Mouse (Mus musculus) gastrocnemius, adult 18-20 months (tissue): ENCODE data around the gene Eefsec. TPM values are rescaled to one million over a fixed set of nuclear protein-coding genes. Genes with fewer than 3 reads are reported as not detected.

Source experiments
- DNase-seq: peaks from one replicate; pipeline ENCODE4 v3.0.0; 2021; ENCODE audit warnings: low spot score
- long read RNA-seq, 2 experiments: library from polyadenylated mRNA; stranded (forward); transcript quantifications; one replicate each; pipeline ENCODE4 v2.0.0; 2021
- total RNA-seq, 2 experiments: library from RNA; stranded (reverse); gene quantifications; 2 replicates each; pipeline ENCODE4 v1.2.3; 2021

The Eefsec gene
- total RNA-seq = 1 to 10 TPM; 7.1 to 7.6 TPM
- long read RNA-seq, experiment 1, transcript Eefsec-201 (7 exons, 2,679 nt) = major isoform, 15 of 19 reads
- long read RNA-seq, experiment 1, partial matches to known transcripts = 1 of 19 reads
- long read RNA-seq, experiment 1, other reads (novel, unspliced or antisense) = 3 of 19 reads
- long read RNA-seq, experiment 2, transcript Eefsec-201 (7 exons, 2,679 nt) = major isoform, 21 of 24 reads
- long read RNA-seq, experiment 2, partial matches to known transcripts = 0 of 24 reads
- long read RNA-seq, experiment 2, other reads (novel, unspliced or antisense) = 3 of 24 reads

DNA sequence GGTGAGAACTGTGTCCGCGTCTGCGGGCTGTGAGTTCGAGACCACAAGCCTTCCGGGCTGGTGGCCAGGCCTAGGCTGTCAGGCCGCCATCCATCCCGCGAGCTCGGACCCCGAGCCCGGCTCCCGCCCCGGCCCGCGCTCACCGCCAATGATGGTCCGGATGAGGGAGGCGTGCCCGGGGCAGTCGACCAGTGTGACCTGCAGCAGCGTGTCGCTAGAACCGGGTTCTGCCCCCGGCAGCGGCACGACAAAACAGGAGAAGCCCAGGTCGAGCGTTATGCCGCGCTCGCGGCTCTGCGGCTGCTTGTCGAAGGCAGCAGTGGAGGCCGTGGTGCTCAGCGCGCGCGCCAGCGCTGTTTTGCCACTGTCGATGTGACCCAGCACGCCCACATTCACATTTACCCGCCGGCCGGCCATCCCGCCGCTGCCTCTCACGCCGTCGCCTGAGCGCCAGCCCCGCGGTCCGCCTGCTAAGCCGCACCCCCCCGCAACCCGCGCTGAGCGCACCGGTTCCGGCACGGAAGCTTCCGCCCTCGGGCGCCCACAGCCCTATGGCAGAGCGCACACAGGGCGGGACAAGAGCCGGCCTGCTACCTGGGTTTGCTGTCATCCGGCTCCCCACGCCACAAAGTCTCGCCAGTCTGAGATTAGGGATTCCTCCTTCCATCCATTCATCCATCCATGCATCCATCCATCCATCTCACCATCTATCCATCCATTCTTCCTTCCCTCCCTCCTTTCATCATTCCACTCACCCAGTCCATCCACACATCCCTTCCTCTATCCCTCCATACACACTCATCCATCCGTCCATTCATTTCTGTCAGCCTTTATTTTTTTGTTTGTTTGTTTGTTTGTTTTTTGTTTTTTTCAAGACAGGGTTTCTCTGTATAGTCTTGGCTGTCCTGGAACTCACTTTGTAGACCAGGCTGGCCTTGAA lies at the start of gene Eefsec:
Eefsec (minus strand) TSS at position 477 of the 940 bp plus-strand sequence.
- peak; percentile 71 for DNase-seq

GRCm38 (mm10) chr6:88493712-88494111 lies 47.4 kb upstream of the Eefsec start:
- no peak for DNase-seq

- peak; percentile 35 for DNase-seq
Observed at GRCm38 (mm10) chr6:88490629-88491354, 44.5 kb upstream of the Eefsec start.

DNA sequence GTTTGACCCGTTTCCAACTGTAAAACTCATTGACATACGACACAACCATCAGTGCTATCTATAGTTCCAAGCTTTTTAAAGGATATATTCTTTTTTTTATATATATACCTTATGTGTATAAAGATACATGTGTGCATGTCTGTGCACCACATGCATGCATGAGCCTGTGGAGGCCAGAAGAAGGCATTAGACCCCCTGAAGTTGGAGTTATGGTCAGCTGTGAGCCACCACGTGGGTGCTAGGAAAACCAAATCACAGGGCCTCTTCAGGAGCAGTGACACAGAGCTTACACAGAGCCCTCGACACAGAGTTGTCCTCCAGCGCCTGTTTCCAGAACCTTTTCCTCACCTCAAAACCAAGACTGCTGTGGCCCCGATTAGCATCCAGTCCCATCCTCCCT lies 43.5 kb upstream of the Eefsec start:
- DNase-seq = no peak

DNA sequence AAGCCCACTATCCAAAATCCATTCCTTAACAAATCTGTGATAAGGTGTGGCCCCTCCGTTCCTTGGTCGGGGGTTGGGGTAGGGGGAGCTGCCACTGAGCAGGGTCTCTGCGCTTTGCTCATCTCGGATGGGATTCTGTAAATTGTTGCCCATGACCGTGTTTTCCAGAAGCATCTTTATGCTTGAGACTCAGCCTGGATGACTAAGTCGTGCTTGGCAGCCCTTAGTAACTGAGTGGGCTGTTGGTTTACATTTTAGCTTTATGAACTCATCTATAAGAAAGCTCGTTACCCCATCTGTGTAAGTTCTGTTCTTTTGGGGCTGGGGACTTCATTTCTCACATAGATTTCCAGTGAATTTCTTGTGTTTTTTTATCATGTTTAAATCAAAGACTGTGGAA lies 42.7 kb upstream of the Eefsec start:
- DNase-seq = no peak

DNA sequence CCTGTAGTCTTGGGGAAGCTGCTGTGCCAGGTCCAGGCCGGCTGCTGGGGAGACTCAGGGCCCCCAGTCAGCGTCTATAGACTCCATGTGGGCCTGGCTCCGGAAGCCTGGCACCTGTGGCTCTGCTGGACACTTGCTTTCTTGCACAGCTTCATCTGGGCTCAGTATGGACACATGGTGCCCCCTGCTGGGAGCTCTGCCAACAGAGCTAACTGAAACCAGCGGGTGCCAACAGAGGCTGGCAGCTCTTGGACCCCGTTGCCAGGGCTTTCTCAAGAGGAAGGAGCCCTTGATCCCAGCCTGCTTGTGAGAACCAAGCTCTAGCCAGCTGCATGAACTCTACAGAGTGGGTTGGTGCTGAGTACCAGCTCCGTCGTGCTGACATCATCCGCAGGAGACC lies 40.6 kb upstream of the Eefsec start:
- peak; percentile 18 for DNase-seq

- no peak for DNase-seq
Observed at GRCm38 (mm10) chr6:88485378-88485777, 39.0 kb upstream of the Eefsec start.

DNA sequence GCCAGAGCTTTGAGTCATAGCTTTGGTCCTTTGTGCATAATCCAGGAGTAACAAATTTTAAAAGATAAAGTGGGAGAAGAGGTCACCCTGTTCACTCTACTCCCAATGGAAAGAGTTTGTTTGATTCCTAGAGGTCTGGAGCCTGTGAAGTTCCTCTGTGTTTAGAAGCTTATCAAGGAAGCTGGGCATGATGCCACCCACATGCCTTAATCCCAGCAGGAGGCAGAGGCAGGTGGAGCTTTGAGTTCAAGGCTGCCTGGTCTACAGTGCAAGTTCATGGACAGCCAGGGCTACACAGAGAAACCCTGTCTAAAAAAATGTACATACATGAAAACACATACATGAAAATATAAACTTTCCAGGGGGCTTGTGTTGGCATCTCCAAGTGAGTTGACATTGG lies 37.6 kb upstream of the Eefsec start:
- DNase-seq = no peak

GRCm38 (mm10) chr6:88483111-88483510 lies 36.8 kb upstream of the Eefsec start:
- no peak for DNase-seq

- no peak for DNase-seq
Observed at GRCm38 (mm10) chr6:88480421-88480820, 34.1 kb upstream of the Eefsec start.

GRCm38 (mm10) chr6:88469878-88470277 lies 23.5 kb upstream of the Eefsec start:
- DNase-seq = no peak

DNA sequence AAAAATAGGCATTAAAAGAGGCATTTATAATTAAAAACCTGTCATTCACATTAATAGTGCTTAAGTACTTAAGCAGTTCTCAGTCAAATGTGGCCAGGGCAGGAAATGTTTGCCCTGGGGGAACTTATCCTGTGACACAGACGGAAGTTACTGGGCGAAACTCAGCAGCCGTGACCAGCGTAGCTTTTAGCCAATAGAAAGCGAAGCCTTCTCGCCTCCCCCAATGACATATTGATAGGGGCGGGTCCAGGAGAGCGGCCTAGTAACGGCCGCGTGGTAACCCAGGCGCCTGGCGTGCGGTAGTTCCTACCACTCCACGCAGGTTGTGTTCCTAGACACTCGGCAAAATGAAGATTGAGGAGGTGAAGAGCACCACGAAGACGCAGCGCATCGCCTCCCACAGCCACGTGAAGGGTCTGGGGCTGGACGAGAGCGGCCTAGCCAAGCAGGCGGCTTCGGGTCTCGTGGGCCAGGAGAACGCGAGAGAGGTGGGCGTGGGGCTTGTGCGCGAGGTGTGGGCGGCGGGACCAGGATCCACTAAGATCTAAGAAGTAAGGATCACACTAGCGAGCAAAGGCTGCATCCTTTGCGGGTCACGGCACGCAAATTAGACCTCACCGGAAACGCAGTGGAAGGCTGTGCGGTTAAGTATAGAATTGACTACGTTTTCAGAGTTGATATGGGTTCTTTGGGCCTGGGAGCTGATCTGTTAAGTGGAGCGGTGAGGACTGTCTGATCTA lies 19.0 kb upstream of the Eefsec start, which contains the start of gene Ruvbl1:
Ruvbl1 (plus strand) TSS at position 229 of the 740 bp plus-strand sequence.
- DNase-seq = peak; percentile 95

DNA sequence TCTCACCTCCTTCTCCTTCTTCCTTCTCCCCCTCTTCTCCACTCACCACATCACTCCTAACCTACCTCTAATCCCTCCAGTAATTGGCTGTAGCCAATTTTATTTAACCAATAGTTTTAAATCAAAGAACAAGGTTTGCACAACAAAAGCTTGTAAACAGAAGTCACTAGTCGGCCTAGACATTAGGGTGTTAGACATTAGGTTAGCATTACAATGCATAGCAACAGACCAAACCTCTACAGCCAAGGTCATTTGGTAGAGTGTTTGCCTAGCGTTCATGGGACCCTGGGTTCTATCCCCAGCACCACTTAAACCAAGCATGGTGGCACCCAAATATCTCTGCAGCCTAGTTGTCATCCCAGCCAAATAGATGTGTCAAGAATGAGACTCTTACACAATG lies 8.2 kb upstream of the Eefsec start:
- DNase-seq = no peak

DNA sequence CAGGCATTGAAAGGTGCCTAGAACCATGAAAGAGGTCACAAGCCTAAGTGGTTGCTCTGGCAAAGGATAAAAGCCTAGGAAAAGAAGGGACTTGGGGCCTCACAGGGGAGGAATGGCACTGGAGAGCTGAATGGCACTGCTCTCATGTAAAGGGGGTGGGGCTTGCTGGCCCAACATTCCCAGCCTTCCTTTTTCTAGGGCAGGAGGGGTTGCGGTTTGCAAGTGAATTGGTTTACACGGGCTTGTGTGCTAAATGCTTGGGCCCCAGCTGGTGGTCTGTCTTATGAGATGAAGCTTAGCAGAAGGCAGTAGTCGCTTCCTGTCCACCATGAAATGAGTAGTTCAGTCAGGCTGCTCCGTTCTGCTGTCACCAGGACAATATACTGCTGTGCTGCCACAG lies 1.1 kb upstream of the Eefsec start:
- DNase-seq = no peak

GRCm38 (mm10) chr6:88445661-88446060 lies 678 bp downstream of the Eefsec start:
- no peak for DNase-seq

DNA sequence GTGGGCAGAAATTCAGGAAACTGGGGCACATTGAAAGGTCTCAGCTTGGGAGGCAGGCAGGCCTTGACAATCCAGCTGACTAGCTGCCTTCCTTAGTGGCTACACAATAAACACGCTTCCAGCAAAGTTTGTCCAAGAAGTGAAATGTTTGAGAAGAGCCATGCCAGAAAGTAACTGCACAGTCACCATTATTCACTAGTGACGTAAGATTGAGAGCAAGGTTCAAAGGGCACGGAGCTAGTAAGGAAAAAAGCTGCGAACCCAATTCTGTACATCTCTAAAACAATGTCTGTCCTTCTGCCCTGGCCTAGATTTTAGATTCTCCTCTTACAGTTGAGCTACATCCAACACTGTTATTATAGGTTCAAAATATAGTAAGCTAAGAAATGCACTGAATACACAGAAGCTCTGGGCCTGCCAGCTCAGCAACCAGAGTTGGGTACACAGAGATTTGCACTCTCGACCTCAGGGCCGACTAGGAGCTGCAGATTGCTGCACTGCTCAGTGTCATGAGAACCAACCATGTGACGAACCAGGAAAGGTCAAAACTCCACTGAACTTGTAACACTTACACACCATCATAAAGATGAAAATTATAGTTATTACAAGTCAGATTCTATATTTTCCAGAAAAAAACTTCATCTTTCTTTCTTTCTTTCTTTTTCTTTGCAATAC lies 2.1 kb downstream of the Eefsec start:
- DNase-seq = no peak

GRCm38 (mm10) chr6:88443446-88443845 lies 2.9 kb downstream of the Eefsec start:
- no peak for DNase-seq

DNA sequence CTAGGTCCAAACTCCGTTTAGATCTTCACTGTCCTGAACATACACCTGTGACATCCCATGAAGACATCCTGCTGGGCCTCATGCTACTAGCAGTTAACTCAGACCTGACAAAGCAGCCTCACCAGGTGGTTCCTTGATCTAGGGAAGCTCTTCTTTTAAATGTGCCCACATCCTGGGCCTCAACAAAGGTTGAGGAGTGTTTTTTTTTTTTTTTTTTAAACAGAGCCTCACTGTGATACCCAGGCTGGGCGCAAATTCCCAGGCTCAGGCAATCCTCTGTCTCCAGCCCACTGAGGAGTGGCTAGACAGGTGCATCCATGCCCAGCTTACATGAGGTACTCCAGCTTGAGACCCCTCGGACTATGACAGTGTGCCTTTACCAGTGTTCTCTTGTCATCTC lies 3.8 kb downstream of the Eefsec start:
- DNase-seq = no peak

DNA sequence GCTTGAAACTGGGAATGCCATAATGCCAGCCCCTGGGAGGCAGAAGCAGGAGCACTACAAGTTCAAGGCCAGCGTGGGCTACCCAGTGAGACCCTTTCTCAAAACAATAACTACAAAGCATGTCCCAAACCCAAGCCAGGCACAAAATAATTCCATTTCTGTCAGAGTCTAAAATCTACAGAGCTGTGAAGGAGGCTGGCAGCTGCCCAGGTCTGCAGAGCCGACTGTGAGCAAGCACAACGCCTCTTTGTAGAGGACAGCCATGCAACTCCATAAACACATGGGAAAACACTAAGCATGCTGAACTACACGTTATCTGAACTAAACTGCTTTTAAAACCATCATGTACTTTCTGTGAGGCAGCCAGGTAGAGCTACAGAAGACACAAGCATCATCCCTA lies 7.3 kb downstream of the Eefsec start:
- no peak for DNase-seq

DNA sequence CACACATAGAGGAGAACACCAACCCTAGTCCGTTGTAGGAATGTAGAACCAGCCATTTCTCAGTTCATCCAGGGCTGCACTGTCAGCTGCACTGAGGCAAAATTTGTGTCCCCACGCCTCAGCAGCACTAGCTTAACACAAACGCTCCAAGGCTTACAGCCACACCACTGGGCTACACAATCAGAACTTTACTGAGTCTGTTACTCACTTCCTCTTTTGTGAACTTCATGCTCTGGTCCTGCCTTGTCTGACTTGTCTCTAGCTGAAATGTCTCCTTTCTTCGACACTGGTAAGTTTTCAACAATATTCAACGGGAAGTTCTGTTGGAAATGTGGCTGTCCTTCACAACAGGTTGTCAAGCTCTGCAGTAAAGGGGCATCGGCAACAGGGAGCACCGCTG lies 10.7 kb downstream of the Eefsec start:
- no peak for DNase-seq

DNA sequence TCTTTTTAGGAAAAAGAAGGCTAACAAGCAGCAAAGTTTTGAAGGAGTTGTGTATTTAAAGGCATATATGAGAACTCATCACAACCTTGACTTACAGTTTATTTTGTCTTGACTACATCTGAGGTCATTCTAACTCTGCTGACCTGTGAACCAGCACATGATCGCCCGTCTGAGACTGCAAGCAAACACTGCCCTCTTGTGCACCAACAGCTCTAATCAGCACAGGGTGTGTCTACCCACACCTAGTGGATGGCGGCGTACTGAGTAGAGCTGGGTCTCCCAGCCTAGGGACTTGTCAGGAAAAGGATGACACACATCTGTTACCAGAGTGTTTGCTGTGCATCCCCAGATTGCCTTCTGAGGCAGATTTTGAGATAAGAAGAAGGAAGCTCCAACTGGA lies 15.1 kb downstream of the Eefsec start:
- DNase-seq = peak; percentile 14
